Mouse (Mus musculus): ENCODE measurements around the gene Cycs. TPM values are rescaled to one million over a fixed set of nuclear protein-coding genes. Genes with fewer than 3 reads are reported as not detected.

Cycs gene
- polyA plus RNA-seq, 1 experiment from 2014 or later = 83.7 TPM

DNA sequence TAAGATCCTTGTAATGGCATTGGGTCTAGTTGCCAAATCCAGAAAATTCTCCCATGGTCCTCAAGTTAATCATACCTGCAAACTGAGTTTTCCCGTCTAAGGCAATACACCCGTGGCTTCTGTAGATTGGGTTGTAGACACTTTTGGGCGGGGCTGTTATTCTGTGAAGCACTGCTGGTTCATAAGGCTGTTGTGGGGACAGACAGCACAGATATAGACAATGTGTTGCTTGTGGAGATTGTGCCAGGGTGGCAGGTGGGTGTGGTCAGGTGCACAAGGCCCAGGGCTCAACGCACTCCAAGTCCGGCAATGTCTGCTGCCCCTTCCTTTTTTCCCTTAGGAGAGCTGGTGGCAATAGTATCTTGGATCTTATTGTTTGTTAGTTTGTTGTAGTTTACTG is 48.0 kb downstream of the Cycs start:
- Histone ChIP-seq H3K27me3 (ENCODE audit: control insufficient read depth, insufficient read depth, low read length) (no peaks in the 10 kb centered on the region), H3K4me1 (replicated peaks; ENCODE audit: control insufficient read depth, insufficient read depth, low read length) (no peaks in the 10 kb centered on the region), H3K9me3 (ENCODE audit: control insufficient read depth, low read length) (no peaks in the 10 kb centered on the region), H3K4me2 (replicated peaks) (no peak overlapping the region), H3K27ac (no peak overlapping the region), H3K9ac (no peak overlapping the region), H3K36me3 (replicated peaks; ENCODE audit: control insufficient read depth, insufficient read depth) (no peaks in the 10 kb centered on the region), H3K4me3 (replicated peaks; ENCODE audit: low read length) (no peak overlapping the region)
- ATAC-seq (ENCODE audit: low FRiP score) = no peak
- no peak for DNase-seq (ENCODE audit: low spot score)
- WGBS = 90% methylated on average over 5 of the region's 5 CpGs

Small RNAs within 50 kb of the gene (microRNA-seq; reads per million reads assigned to microRNA genes)
- not detected for gene Mir6371

Other genes starting within 250 kb of the Cycs start
- 3.9 and 4.2 TPM in 2 replicates for gene Osbpl3, start 110.3 kb downstream of the Cycs start, polyA plus RNA-seq (2014; fragmentation: Nextera tagmentation; extraction: Ambion mirVana)
- 2.8 and 3.8 TPM in 2 replicates for gene 4921507P07Rik, start 30.1 kb upstream of the Cycs start, polyA plus RNA-seq (2014; fragmentation: Nextera tagmentation; extraction: Ambion mirVana)
- gene Npvf, start 87.9 kb upstream of the Cycs start, polyA plus RNA-seq (2014; fragmentation: Nextera tagmentation; extraction: Ambion mirVana) = 0.26 and 0.41 TPM in 2 replicates

Measured in hindbrain, embryonic 14.5 days (tissue).